In genomic region chr4:149323730-149324129, GRCm38 (mm10) we compare ENCODE assay signal across 20 mouse cellular contexts. TPM values are rescaled to one million over a fixed set of nuclear protein-coding genes. Genes with fewer than 3 reads are reported as not detected.
DNase-seq lines count a peak whose midpoint lies in the region; ATAC-seq and TF ChIP-seq lines count a peak whose summit lies in the region.
"Had no signal": no experiment of that assay in that cellular context is flagged by ENCODE, and none has a peak within 500 bp of the region (broad histone marks: within the 10 kb centered on the region; RNA-seq: fewer than 3 reads in every experiment).

No protein-coding gene starts in this region.

- no peak overlapping the region for H3K9ac ChIP-seq in intestine, embryonic 16.5 days (ENCODE audit: low read depth, low read length)
- no peak overlapping the region for H3K9ac ChIP-seq in midbrain, postnatal 0 days (replicated peaks; ENCODE audit: low read length, poor library complexity, severe bottlenecking)
- H3K9ac ChIP-seq: embryonic facial prominence, embryonic 15.5 days; limb, embryonic 13.5 days; lung, embryonic 14.5 days; midbrain, embryonic 15.5 days had no signal

- no peak for ATAC-seq in intestine, embryonic 16.5 days
- no peak for ATAC-seq in midbrain, postnatal 0 days (ENCODE audit: low FRiP score)
- ATAC-seq: midbrain, embryonic 15.5 days had no signal

- H3K27ac ChIP-seq in heart, embryonic 10.5 days: peak overlapping the region; percentile 78
- H3K27ac ChIP-seq in intestine, embryonic 16.5 days (ENCODE audit: low read length): no peak overlapping the region
- no peak overlapping the region for H3K27ac ChIP-seq in midbrain, postnatal 0 days (ENCODE audit: low read depth, low read length)
- H3K27ac ChIP-seq: embryonic facial prominence, embryonic 15.5 days; forebrain, embryonic 10.5 days; hindbrain, embryonic 10.5 days; limb, embryonic 13.5 days; macrophage; midbrain, embryonic 15.5 days had no signal

- TF ChIP-seq CTCF in midbrain, postnatal 0 days (IDR thresholded peaks at IDR 0.05): no peak

- 43% methylated on average over 16 of the region's 16 CpGs for WGBS in heart, embryonic 10.5 days
- WGBS in intestine, embryonic 16.5 days: 82% methylated on average over 16 of the region's 16 CpGs
- 80% methylated on average over 16 of the region's 16 CpGs for WGBS in midbrain, postnatal 0 days

- H3K9me3 ChIP-seq in heart, embryonic 10.5 days: no peaks in the 10 kb centered on the region
- H3K9me3 ChIP-seq in intestine, embryonic 16.5 days (ENCODE audit: control insufficient read depth, low read length): no peaks in the 10 kb centered on the region
- H3K9me3 ChIP-seq in midbrain, postnatal 0 days (ENCODE audit: low read length): no peaks in the 10 kb centered on the region
- H3K9me3 ChIP-seq: embryonic facial prominence, embryonic 15.5 days; forebrain, embryonic 10.5 days; hindbrain, embryonic 10.5 days; limb, embryonic 13.5 days; midbrain, embryonic 15.5 days had no signal

- H3K27me3 ChIP-seq in heart, embryonic 10.5 days (ENCODE audit: insufficient read depth, poor library complexity, severe bottlenecking): no peaks in the 10 kb centered on the region
- no peaks in the 10 kb centered on the region for H3K27me3 ChIP-seq in intestine, embryonic 16.5 days (replicated peaks; ENCODE audit: control insufficient read depth, insufficient read depth, low read length)
- H3K27me3 ChIP-seq in midbrain, postnatal 0 days (ENCODE audit: insufficient read depth, low read length): no peaks in the 10 kb centered on the region
- H3K27me3 ChIP-seq: embryonic facial prominence, embryonic 15.5 days; limb, embryonic 13.5 days; midbrain, embryonic 15.5 days had no signal

- no peak overlapping the region for H3K4me2 ChIP-seq in intestine, embryonic 16.5 days (ENCODE audit: low read depth, low read length)
- H3K4me2 ChIP-seq in midbrain, postnatal 0 days (ENCODE audit: low read depth, low read length, poor library complexity, severe bottlenecking): no peak overlapping the region
- H3K4me2 ChIP-seq: embryonic facial prominence, embryonic 15.5 days; limb, embryonic 13.5 days; lung, embryonic 14.5 days; midbrain, embryonic 15.5 days had no signal

- DNase-seq in gastrocnemius, adult 18-20 months (ENCODE audit: low spot score): peak; percentile 73
- no peak for DNase-seq in gastrocnemius, postnatal 10 days
- DNase-seq in gastrocnemius, adult 8-10 months (ENCODE audit: low spot score in 2 of 2): peak; percentile 52 to 77
- DNase-seq in heart, embryonic 10.5 days (ENCODE audit: low spot score): peak; percentile 79
- DNase-seq in heart, postnatal 10 days: peak; percentile 66 to 80
- no peak for DNase-seq in lung, postnatal 36 days
- DNase-seq in midbrain, postnatal 0 days (ENCODE audit: low spot score): no peak
- DNase-seq: cerebellum, postnatal 10 days; embryo, embryonic 11 days; layer of hippocampus, adult 9-11 months; lung, embryonic 14.5 days; right cerebral cortex, postnatal 4 days; thymus, postnatal 4 days had no signal

- peaks cover 13% of the 10 kb centered on the region for H3K36me3 ChIP-seq in heart, embryonic 10.5 days
- H3K36me3 ChIP-seq in intestine, embryonic 16.5 days (ENCODE audit: control insufficient read depth, insufficient read depth, low read length): peaks cover 4% of the 10 kb centered on the region
- H3K36me3 ChIP-seq in midbrain, postnatal 0 days (ENCODE audit: insufficient read depth, low read length): peaks cover 13% of the 10 kb centered on the region

- H3K4me1 ChIP-seq in heart, embryonic 10.5 days: peaks cover 28% of the 10 kb centered on the region
- H3K4me1 ChIP-seq in intestine, embryonic 16.5 days (ENCODE audit: control insufficient read depth, insufficient read depth, low read length): no peaks in the 10 kb centered on the region
- H3K4me1 ChIP-seq in midbrain, postnatal 0 days (ENCODE audit: insufficient read depth, low read length): no peaks in the 10 kb centered on the region
- H3K4me1 ChIP-seq: embryonic facial prominence, embryonic 15.5 days; midbrain, embryonic 15.5 days had no signal

- intact Hi-C loops in heart, postnatal 10 days (cut with DNase I): no loop called here

- peak overlapping the region; percentile 20; the same call in 1 of the 2 replicates for H3K4me3 ChIP-seq in heart, embryonic 10.5 days
- H3K4me3 ChIP-seq in intestine, embryonic 16.5 days (ENCODE audit: low read length): no peak overlapping the region
- H3K4me3 ChIP-seq in midbrain, postnatal 0 days (ENCODE audit: low read depth, low read length): no peak overlapping the region
- H3K4me3 ChIP-seq: embryonic facial prominence, embryonic 15.5 days; forebrain, embryonic 10.5 days; hindbrain, embryonic 10.5 days; limb, embryonic 13.5 days; midbrain, embryonic 15.5 days had no signal

RNA-seq across cellular contexts. Expression of gene Kif1b, which starts 16.2 kb away (rescaled TPM):
- 100 to 1,000 TPM; 255 to 285 TPM for total RNA-seq in gastrocnemius, adult 18-20 months (2021)
- total RNA-seq in gastrocnemius, postnatal 10 days (2021): 100 to 1,000 TPM; 245 to 257 TPM
- total RNA-seq in gastrocnemius, adult 8-10 months (2022): 100 to 1,000 TPM; 281 to 318 (median 297) TPM
- polyA plus RNA-seq in heart, embryonic 10.5 days (2016; fragmentation: Nextera tagmentation; extraction: Ambion mirVana): 44.8 and 56.6 TPM in 2 replicates
- total RNA-seq in heart, postnatal 10 days (2021): 100 to 1,000 TPM; 146 to 164 TPM
- 18.2 and 19.2 TPM in 2 replicates for polyA plus RNA-seq in intestine, embryonic 16.5 days (2015; fragmentation: Nextera tagmentation; extraction: Ambion mirVana)
- 308 and 425 TPM in 2 replicates for total RNA-seq in midbrain, postnatal 0 days (2014; rRNA removed)
- polyA plus RNA-seq in midbrain, postnatal 0 days (2015; fragmentation: Nextera tagmentation; extraction: Ambion mirVana): 183 and 215 TPM in 2 replicates

Comparison
In these comparisons a context has a peak if more than half of its experiments do, and no peak if none do; other contexts are left out.
1. DNase-seq: peak in gastrocnemius, adult 18-20 months (single experiment), gastrocnemius, adult 8-10 months (2 of 2), heart, embryonic 10.5 days (single experiment) and heart, postnatal 10 days (2 of 2); none in gastrocnemius, postnatal 10 days (single experiment), lung, postnatal 36 days (single experiment) and midbrain, postnatal 0 days (single experiment).